Mouse (Mus musculus): ENCODE measurements around the gene Ccdc74a. TPM values are rescaled to one million over a fixed set of nuclear protein-coding genes. Genes with fewer than 3 reads are reported as not detected.
A peak's percentile ranks its signal among the peaks of the same experiment; 100 is the strongest.

Gene Ccdc74a
- polyA plus RNA-seq, 1 experiment = 120 TPM

GRCm38 (mm10) chr16:17633481-17634181 is 12.6 kb upstream of the Ccdc74a start:
- Histone ChIP-seq H3K27me3 (ENCODE audit: control insufficient read depth, insufficient read depth, low read length) (no peaks in the 10 kb centered on the region), H3K36me3 (ENCODE audit: control insufficient read depth, insufficient read depth, low read length) (no peaks in the 10 kb centered on the region; the same call in none of the 2 replicates), H3K4me1 (ENCODE audit: control insufficient read depth, insufficient read depth, low read length) (no peaks in the 10 kb centered on the region), H3K27ac (ENCODE audit: control insufficient read depth, insufficient read depth, low read depth, low read length) (no peak overlapping the region), H3K4me3 (ENCODE audit: control insufficient read depth, low read depth, low read length) (no peak overlapping the region)
- TF ChIP-seq CTCF (IDR thresholded peaks at IDR 0.05; ENCODE audit: control insufficient read depth, insufficient read depth, insufficient replicate concordance, low read depth, low read length) (peak; percentile 9; the same call in 1 of the 2 replicates), POLR2A (IDR thresholded peaks at IDR 0.05; ENCODE audit: control insufficient read depth, low read depth, low read length) (no peak)

- Histone ChIP-seq H3K27me3 (ENCODE audit: control insufficient read depth, insufficient read depth, low read length) (no peaks in the 10 kb centered on the region), H3K4me3 (ENCODE audit: control insufficient read depth, low read depth, low read length) (no peak overlapping the region), H3K36me3 (ENCODE audit: control insufficient read depth, insufficient read depth, low read length) (peaks cover 5% of the 10 kb centered on the region), H3K27ac (ENCODE audit: control insufficient read depth, insufficient read depth, low read depth, low read length) (no peak overlapping the region), H3K4me1 (ENCODE audit: control insufficient read depth, insufficient read depth, low read length) (no peaks in the 10 kb centered on the region)
- TF ChIP-seq CTCF (IDR thresholded peaks at IDR 0.05; ENCODE audit: control insufficient read depth, insufficient read depth, insufficient replicate concordance, low read depth, low read length) (no peak), POLR2A (IDR thresholded peaks at IDR 0.05; ENCODE audit: control insufficient read depth, low read depth, low read length) (no peak)
These were observed 9.4 kb upstream of the Ccdc74a start for GRCm38 (mm10) chr16:17636904-17637303.

GRCm38 (mm10) chr16:17637610-17638009 is 8.7 kb upstream of the Ccdc74a start:
- TF ChIP-seq POLR2A (IDR thresholded peaks at IDR 0.05; ENCODE audit: control insufficient read depth, low read depth, low read length) = no peak
- no peak for TF ChIP-seq CTCF (IDR thresholded peaks at IDR 0.05; ENCODE audit: control insufficient read depth, insufficient read depth, insufficient replicate concordance, low read depth, low read length)
- Histone ChIP-seq H3K27ac (ENCODE audit: control insufficient read depth, insufficient read depth, low read depth, low read length) (no peak overlapping the region), H3K36me3 (ENCODE audit: control insufficient read depth, insufficient read depth, low read length) (peaks cover 5% of the 10 kb centered on the region), H3K4me3 (ENCODE audit: control insufficient read depth, low read depth, low read length) (no peak overlapping the region), H3K4me1 (ENCODE audit: control insufficient read depth, insufficient read depth, low read length) (no peaks in the 10 kb centered on the region), H3K27me3 (ENCODE audit: control insufficient read depth, insufficient read depth, low read length) (no peaks in the 10 kb centered on the region)

- Histone ChIP-seq H3K27ac (ENCODE audit: control insufficient read depth, insufficient read depth, low read depth, low read length) (no peak overlapping the region), H3K27me3 (ENCODE audit: control insufficient read depth, insufficient read depth, low read length) (no peaks in the 10 kb centered on the region), H3K4me1 (ENCODE audit: control insufficient read depth, insufficient read depth, low read length) (no peaks in the 10 kb centered on the region), H3K4me3 (ENCODE audit: control insufficient read depth, low read depth, low read length) (no peak overlapping the region), H3K36me3 (ENCODE audit: control insufficient read depth, insufficient read depth, low read length) (peaks cover 5% of the 10 kb centered on the region)
- TF ChIP-seq POLR2A (IDR thresholded peaks at IDR 0.05; ENCODE audit: control insufficient read depth, low read depth, low read length) = no peak
- no peak for TF ChIP-seq CTCF (IDR thresholded peaks at IDR 0.05; ENCODE audit: control insufficient read depth, insufficient read depth, insufficient replicate concordance, low read depth, low read length)
These were observed 8.1 kb upstream of the Ccdc74a start for GRCm38 (mm10) chr16:17638036-17638628.

GRCm38 (mm10) chr16:17639081-17639480 is 7.2 kb upstream of the Ccdc74a start:
- Histone ChIP-seq H3K36me3 (ENCODE audit: control insufficient read depth, insufficient read depth, low read length) (peaks cover 5% of the 10 kb centered on the region), H3K4me1 (ENCODE audit: control insufficient read depth, insufficient read depth, low read length) (no peaks in the 10 kb centered on the region), H3K4me3 (ENCODE audit: control insufficient read depth, low read depth, low read length) (no peak overlapping the region), H3K27ac (ENCODE audit: control insufficient read depth, insufficient read depth, low read depth, low read length) (no peak overlapping the region), H3K27me3 (ENCODE audit: control insufficient read depth, insufficient read depth, low read length) (no peaks in the 10 kb centered on the region)
- TF ChIP-seq POLR2A (IDR thresholded peaks at IDR 0.05; ENCODE audit: control insufficient read depth, low read depth, low read length) (no peak), CTCF (IDR thresholded peaks at IDR 0.05; ENCODE audit: control insufficient read depth, insufficient read depth, insufficient replicate concordance, low read depth, low read length) (no peak)

- no peaks in the 10 kb centered on the region for H3K27me3 ChIP-seq (ENCODE audit: control insufficient read depth, insufficient read depth, low read length)
- H3K27ac ChIP-seq (ENCODE audit: control insufficient read depth, insufficient read depth, low read depth, low read length) = no peak overlapping the region
- no peak for TF ChIP-seq CTCF (IDR thresholded peaks at IDR 0.05; ENCODE audit: control insufficient read depth, insufficient read depth, insufficient replicate concordance, low read depth, low read length)
- no peak for TF ChIP-seq POLR2A (IDR thresholded peaks at IDR 0.05; ENCODE audit: control insufficient read depth, low read depth, low read length)
- peaks cover 5% of the 10 kb centered on the region for H3K36me3 ChIP-seq (ENCODE audit: control insufficient read depth, insufficient read depth, low read length)
- H3K4me1 ChIP-seq (ENCODE audit: control insufficient read depth, insufficient read depth, low read length) = no peaks in the 10 kb centered on the region
- no peak overlapping the region for H3K4me3 ChIP-seq (ENCODE audit: control insufficient read depth, low read depth, low read length)
These were observed 6.3 kb upstream of the Ccdc74a start for GRCm38 (mm10) chr16:17639951-17640350.

- H3K27me3 ChIP-seq (ENCODE audit: control insufficient read depth, insufficient read depth, low read length) = no peaks in the 10 kb centered on the region
- H3K36me3 ChIP-seq (ENCODE audit: control insufficient read depth, insufficient read depth, low read length) = peaks cover 5% of the 10 kb centered on the region
- no peaks in the 10 kb centered on the region for H3K4me1 ChIP-seq (ENCODE audit: control insufficient read depth, insufficient read depth, low read length)
- no peak overlapping the region for H3K4me3 ChIP-seq (ENCODE audit: control insufficient read depth, low read depth, low read length)
- TF ChIP-seq POLR2A (IDR thresholded peaks at IDR 0.05; ENCODE audit: control insufficient read depth, low read depth, low read length) (no peak), CTCF (IDR thresholded peaks at IDR 0.05; ENCODE audit: control insufficient read depth, insufficient read depth, insufficient replicate concordance, low read depth, low read length) (no peak)
- no peak overlapping the region for H3K27ac ChIP-seq (ENCODE audit: control insufficient read depth, insufficient read depth, low read depth, low read length)
These were observed 5.6 kb upstream of the Ccdc74a start for GRCm38 (mm10) chr16:17640706-17641105.
